Mouse (Mus musculus): ENCODE measurements around the gene Pdia6.

Pdia6 gene

DNA sequence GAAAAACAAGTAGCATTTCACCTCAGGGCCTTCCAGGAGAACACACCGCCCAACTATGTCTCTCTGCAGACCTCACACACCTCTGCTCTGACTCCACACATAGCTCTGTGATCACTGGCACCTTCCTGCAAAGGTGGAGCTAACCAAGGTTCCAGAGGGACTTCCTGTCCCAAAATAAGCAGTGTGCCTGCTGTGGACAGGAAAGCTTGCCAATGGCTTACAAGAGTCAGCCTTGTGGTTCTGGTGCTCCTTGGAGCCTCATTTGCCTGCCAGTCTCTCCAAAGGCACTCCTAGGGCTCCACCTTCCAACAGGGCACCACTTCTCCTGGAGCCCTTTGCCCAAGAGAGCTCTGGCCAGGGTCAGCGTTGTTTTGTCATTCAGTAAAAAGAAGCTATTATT lies 1.5 kb upstream of the Pdia6 start:
- DNase-seq (ENCODE audit: low read depth) = no peak

DNA sequence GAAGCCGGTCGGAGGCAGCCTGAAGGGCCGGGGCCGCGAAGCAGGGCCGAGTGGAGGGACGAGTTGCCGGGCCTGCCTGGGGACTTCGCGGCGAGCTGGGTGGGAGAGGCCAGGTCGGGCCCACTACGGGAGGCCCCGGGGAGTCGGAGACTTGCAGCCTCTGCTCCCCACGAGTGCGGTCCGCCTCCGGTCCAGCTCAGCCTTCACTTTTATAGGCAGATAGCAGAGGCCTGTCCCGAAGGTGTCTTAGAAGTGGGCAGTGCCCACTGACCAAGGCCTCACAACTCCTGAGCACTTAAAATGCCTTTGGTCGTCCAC lies 287 bp downstream of the Pdia6 start:
- DNase-seq (ENCODE audit: low read depth) = no peak

- DNase-seq (ENCODE audit: low read depth) = peak; percentile 34
These were observed 971 bp downstream of the Pdia6 start for GRCm38 (mm10) chr12:17267316-17267715.

DNA sequence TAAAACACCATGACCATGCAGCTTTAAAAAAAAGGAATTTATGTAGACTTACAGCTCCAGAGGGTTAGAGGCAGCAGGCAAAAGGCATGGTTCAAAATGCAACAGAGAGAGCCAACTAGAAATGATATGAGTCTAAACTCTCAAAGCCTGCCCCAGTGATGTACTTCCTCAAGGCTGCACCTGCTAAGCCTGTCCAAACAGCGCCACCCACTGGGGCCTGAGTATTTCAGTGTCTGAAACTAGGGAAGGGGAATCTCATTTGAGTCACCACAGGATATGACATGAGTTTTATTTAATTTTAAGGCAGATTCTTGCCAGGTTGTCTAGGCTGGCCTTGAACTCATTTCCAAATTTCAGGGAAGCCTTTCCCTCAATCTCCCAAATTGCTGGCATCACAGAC lies 4.9 kb downstream of the Pdia6 start:
- peak; percentile 83 for DNase-seq (ENCODE audit: low read depth)

DNA sequence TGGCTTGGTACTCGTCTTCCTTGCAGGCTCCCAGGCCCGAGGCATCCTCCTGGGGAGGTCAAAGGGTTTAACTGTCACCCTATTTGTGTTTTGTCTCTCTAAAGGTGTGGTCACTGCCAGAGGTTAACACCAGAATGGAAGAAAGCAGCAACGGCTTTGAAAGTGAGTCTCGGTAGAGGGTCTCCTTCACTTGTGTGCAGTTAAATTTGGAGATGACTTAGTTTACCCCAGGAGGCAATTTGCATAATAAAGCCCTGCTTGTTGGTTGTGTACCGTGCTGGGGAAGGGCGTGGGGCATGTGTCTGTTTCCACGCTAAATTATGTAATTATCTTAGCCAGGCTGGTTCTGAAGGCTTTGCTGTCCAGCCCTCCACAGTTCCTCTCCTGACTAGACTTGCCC lies 7.5 kb downstream of the Pdia6 start:
- DNase-seq (ENCODE audit: low read depth) = no peak

DNA sequence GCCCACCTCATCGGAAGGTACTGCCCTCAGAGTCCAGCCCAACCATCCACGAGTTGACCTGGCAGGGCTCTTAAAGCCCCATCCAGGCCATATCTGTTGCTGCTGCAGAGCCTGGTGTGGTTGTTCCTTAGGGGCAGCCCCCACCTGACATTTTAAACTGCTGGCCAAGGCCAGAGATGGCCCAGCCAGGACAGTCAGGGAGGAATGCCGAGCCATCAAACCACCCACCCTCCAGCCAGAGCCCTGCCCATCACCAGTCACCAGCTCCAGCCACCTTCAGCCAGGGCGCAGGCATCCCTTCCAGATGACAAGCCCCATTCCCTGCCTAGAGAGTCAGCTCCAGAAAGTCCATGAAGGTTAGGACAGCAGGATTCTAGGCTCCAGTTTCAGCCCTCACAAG lies 22.2 kb downstream of the Pdia6 start:
- DNase-seq (ENCODE audit: low read depth) = no peak

GRCm38 (mm10) chr12:17289060-17289459 lies 22.7 kb downstream of the Pdia6 start:
- no peak for DNase-seq (ENCODE audit: low read depth)

DNA sequence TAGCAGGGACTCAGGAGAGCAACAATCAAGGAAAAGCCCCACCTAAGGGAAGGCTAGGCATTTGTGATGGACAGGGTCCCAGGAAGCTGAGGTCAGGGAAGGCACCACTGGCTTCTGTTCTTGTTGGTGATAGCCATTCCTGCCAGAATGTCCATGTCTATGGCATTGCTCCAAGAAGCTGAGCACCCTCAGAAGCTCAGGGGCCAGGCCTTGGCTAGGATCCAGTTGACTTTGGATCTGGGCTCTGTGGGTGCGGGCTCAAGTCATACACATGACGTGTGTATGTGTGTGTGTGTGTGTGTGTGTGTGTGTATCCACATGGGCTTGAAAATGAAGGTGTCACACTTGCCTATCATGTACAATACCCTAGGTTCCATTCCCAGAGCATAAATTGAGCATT lies 23.6 kb downstream of the Pdia6 start:
- DNase-seq (ENCODE audit: low read depth) = no peak

- DNase-seq (ENCODE audit: low read depth) = peak; percentile 7
These were observed 24.2 kb downstream of the Pdia6 start for GRCm38 (mm10) chr12:17290569-17290968.

DNA sequence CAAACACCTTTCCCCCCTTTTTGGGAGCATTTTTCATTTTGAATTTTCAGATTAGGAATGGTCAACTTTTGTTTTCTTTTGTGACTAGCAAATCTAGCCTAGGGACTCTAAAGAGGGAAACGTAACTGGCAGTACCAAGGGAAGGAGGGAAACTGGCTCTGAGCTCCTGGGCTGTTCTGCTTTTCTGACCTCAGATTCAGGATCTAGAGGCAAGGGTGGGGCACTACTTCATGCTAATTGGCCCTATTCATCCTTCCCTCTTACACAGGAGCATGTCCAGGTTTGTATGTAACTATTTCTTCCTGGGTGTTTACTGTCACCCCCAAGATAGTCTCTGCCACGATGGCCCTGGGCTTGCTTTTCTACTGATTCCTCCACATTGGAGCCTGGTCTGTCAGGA lies 30.6 kb downstream of the Pdia6 start:
- DNase-seq (ENCODE audit: low read depth) = no peak

GRCm38 (mm10) chr12:17299902-17300301 lies 33.6 kb downstream of the Pdia6 start:
- no peak for DNase-seq (ENCODE audit: low read depth)

DNA sequence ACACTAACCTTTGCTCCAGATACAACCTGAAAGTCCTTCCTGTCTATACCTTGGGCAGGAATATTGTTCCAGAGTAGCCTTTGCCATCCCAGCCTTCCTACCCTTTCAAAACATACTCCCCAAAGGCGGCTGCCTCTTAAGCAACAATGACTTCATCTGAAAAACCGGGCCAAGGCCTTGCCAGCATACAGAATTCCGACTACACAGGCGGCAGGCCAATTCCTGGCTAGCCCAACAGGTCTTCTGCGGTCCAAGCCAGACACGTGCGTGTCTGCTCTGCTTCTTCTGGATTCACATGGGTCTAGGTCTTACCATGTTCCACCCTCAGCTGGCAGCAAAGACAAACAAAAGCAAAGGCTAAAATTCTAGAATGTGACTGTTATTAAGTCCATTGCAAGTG lies 39.1 kb downstream of the Pdia6 start:
- no peak for DNase-seq (ENCODE audit: low read depth)

GRCm38 (mm10) chr12:17308246-17308645 lies 41.9 kb downstream of the Pdia6 start:
- no peak for DNase-seq (ENCODE audit: low read depth)

GRCm38 (mm10) chr12:17310852-17311839 lies 44.8 kb downstream of the Pdia6 start:
- DNase-seq (ENCODE audit: low read depth) = no peak

GRCm38 (mm10) chr12:17316096-17316495 lies 49.8 kb downstream of the Pdia6 start:
- DNase-seq (ENCODE audit: low read depth) = peak; percentile 7

GRCm38 (mm10) chr12:17317970-17318369 lies 51.6 kb downstream of the Pdia6 start:
- DNase-seq (ENCODE audit: low read depth) = no peak

- DNase-seq (ENCODE audit: low read depth) = no peak
These were observed 52.1 kb downstream of the Pdia6 start for GRCm38 (mm10) chr12:17318453-17318852.

- no peak for DNase-seq (ENCODE audit: low read depth)
These were observed 58.5 kb downstream of the Pdia6 start for GRCm38 (mm10) chr12:17324549-17325470.

GRCm38 (mm10) chr12:17329259-17329658 lies 62.9 kb downstream of the Pdia6 start, which contains the start of gene Atp6v1c2:
Gene Atp6v1c2, minus strand, starts transcription at chr12:17329359.
- DNase-seq (ENCODE audit: low read depth) = no peak

DNA sequence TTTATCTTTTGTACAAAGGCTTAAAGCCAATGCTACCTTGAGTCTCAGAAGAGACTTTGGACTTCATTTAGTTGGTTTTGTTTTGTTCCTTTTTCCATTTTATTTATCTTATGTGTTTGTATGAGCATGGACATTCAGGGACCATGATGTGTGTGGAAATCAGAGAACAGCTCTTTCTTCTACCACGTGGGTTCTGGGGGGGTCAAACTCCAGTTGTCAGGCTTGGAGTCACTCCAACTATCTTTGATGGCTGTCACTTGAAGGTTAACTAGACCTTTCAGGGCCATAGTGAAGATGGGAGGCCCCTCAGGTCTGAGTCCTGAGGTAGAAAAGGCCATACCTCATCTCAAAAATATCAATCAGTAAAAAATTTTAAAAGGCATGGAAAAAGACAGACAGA lies 67.1 kb downstream of the Pdia6 start:
- no peak for DNase-seq (ENCODE audit: low read depth)

Data from 416B (cell line).